Comparison of ENCODE assay signal across 13 mouse cellular contexts in the genomic region with DNA sequence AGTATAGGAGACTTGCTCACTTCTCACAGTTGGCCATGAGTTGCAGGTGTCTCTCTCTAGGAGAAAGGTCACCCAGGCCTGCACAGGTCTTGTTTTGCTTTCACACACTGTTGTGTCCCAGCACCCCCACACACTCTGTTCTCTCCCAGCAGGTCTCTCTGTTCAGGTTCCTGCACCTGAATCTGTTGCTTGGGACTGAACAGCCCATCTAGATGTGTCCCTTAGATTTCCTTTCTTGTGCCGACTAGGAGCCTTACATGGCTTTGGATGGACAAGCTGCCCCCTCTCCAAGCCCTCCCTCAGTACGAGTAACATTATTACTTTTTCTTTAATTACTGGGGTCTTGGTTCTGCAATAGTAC. TPM values are rescaled to one million over a fixed set of nuclear protein-coding genes. Genes with fewer than 3 reads are reported as not detected.
DNase-seq lines count a peak whose midpoint lies in the region; ATAC-seq and TF ChIP-seq lines count a peak whose summit lies in the region.
"Had no signal": no experiment of that assay in that cellular context is flagged by ENCODE, and none has a peak within 500 bp of the region (broad histone marks: within the 10 kb centered on the region; RNA-seq: fewer than 3 reads in every experiment).

No protein-coding gene starts in this region.

- ATAC-seq in frontal cortex, adult (ENCODE audit: low TSS enrichment), result peak; percentile 11; the same call in 1 of the 2 replicates
- ATAC-seq in kidney, postnatal 0 days (replicated peaks; ENCODE audit: low FRiP score, low read depth), result 0 out of 2 replicates have a peak, but pooled peaks have one; percentile 8
- ATAC-seq in neural tube, embryonic 11.5 days (ENCODE audit: insufficient read depth, low FRiP score, low TSS enrichment), result 0 out of 2 replicates have a peak, but pooled peaks have one; percentile 6

- H3K9me3 ChIP-seq in kidney, postnatal 0 days (replicated peaks; ENCODE audit: low read length), result no peaks in the 10 kb centered on the region
- no peaks in the 10 kb centered on the region for H3K9me3 ChIP-seq in neural tube, embryonic 11.5 days (ENCODE audit: control insufficient read depth, low read length)
- H3K9me3 ChIP-seq: embryonic facial prominence, embryonic 13.5 days; forebrain, embryonic 10.5 days; limb, embryonic 13.5 days; lung, embryonic 15.5 days; stomach, embryonic 15.5 days had no signal

- no peaks in the 10 kb centered on the region for H3K27me3 ChIP-seq in kidney, postnatal 0 days (ENCODE audit: insufficient read depth, low read length)
- no peaks in the 10 kb centered on the region for H3K27me3 ChIP-seq in neural tube, embryonic 11.5 days (ENCODE audit: control insufficient read depth, insufficient read depth, low read length)
- H3K27me3 ChIP-seq: embryonic facial prominence, embryonic 13.5 days; limb, embryonic 13.5 days; lung, embryonic 15.5 days; stomach, embryonic 15.5 days had no signal

- no peak for TF ChIP-seq CTCF in kidney, postnatal 0 days (IDR thresholded peaks at IDR 0.05; ENCODE audit: low read depth)

- H3K9ac ChIP-seq in kidney, postnatal 0 days (ENCODE audit: low read depth, low read length), result no peak overlapping the region
- H3K9ac ChIP-seq in neural tube, embryonic 11.5 days (ENCODE audit: low read length), result no peak overlapping the region
- H3K9ac ChIP-seq: embryonic facial prominence, embryonic 13.5 days; limb, embryonic 13.5 days; lung, embryonic 15.5 days; stomach, embryonic 15.5 days had no signal

- H3K4me3 ChIP-seq in kidney, postnatal 0 days (replicated peaks; ENCODE audit: low read depth, low read length), result no peak overlapping the region
- no peak overlapping the region for H3K4me3 ChIP-seq in neural tube, embryonic 11.5 days (ENCODE audit: low read depth, low read length)
- H3K4me3 ChIP-seq: embryonic facial prominence, embryonic 13.5 days; forebrain, embryonic 10.5 days; limb, embryonic 13.5 days; lung, embryonic 15.5 days; stomach, embryonic 15.5 days had no signal

- 87% methylated on average over 2 of the region's 2 CpGs for WGBS in kidney, postnatal 0 days
- 89% methylated on average over 2 of the region's 2 CpGs for WGBS in neural tube, embryonic 11.5 days

- intact Hi-C loops in heart, postnatal 36 days (cut with DNase I), result loop anchor here (2.0 to 5.0 kb wide), 2 partner anchors 92 to 108 kb away; partner anchors contain the start of gene Lrrc66

- H3K36me3 ChIP-seq in kidney, postnatal 0 days (ENCODE audit: insufficient read depth, low read length), result 0 out of 2 replicates have a peak, but pooled peaks cover 3% of the 10 kb centered on the region
- peaks cover 2% of the 10 kb centered on the region for H3K36me3 ChIP-seq in neural tube, embryonic 11.5 days (ENCODE audit: control insufficient read depth, insufficient read depth, low read length)

- no peak overlapping the region for H3K4me2 ChIP-seq in kidney, postnatal 0 days (ENCODE audit: low read length)
- no peak overlapping the region for H3K4me2 ChIP-seq in neural tube, embryonic 11.5 days (ENCODE audit: low read depth)
- H3K4me2 ChIP-seq: embryonic facial prominence, embryonic 13.5 days; limb, embryonic 13.5 days; liver, embryonic 11.5 days; lung, embryonic 15.5 days; stomach, embryonic 15.5 days had no signal

- H3K4me1 ChIP-seq in kidney, postnatal 0 days (replicated peaks; ENCODE audit: insufficient read depth, low read length), result peaks cover 4% of the 10 kb centered on the region; the same call in 1 of the 2 replicates
- no peaks in the 10 kb centered on the region for H3K4me1 ChIP-seq in neural tube, embryonic 11.5 days (ENCODE audit: control insufficient read depth, insufficient read depth, low read length)
- H3K4me1 ChIP-seq: forebrain, embryonic 10.5 days; lung, embryonic 15.5 days had no signal

- H3K27ac ChIP-seq in kidney, postnatal 0 days, result no peak overlapping the region
- H3K27ac ChIP-seq in neural tube, embryonic 11.5 days (ENCODE audit: low read depth, low read length), result no peak overlapping the region
- H3K27ac ChIP-seq: embryonic facial prominence, embryonic 13.5 days; forebrain, embryonic 10.5 days; limb, embryonic 13.5 days; lung, embryonic 15.5 days; stomach, embryonic 15.5 days had no signal

- no peak for DNase-seq in frontal cortex, postnatal 25 days (ENCODE audit: low spot score in 2 of 2)
- DNase-seq in kidney, postnatal 0 days (ENCODE audit: low spot score), result no peak
- no peak for DNase-seq in kidney, adult 18-20 months
- DNase-seq in neural tube, embryonic 11.5 days (ENCODE audit: low spot score), result no peak
- no peak for DNase-seq in neural tube, embryonic 10.5 days (ENCODE audit: extremely low spot score, low spot score)
- no peak for DNase-seq in heart, postnatal 36 days

RNA-seq across cellular contexts. Expression of gene Dcun1d4, which starts 59.7 kb away (rescaled TPM):
- polyA plus RNA-seq in kidney, postnatal 0 days (2015; fragmentation: Nextera tagmentation; extraction: Ambion mirVana), result 22.0 and 23.8 TPM in 2 replicates
- 71.0 and 73.2 TPM in 2 replicates for polyA plus RNA-seq in neural tube, embryonic 11.5 days (2014; fragmentation: Nextera tagmentation; extraction: Ambion mirVana)
- 10 to 100 TPM; 14.7 to 18.2 TPM for total RNA-seq in heart, postnatal 36 days (2021)
